Mouse (Mus musculus) CH12.LX (cell line): ENCODE measurements around the gene Gpx6. TPM values are rescaled to one million over a fixed set of nuclear protein-coding genes. Genes with fewer than 3 reads are reported as not detected.

ENCODE experiments used
- DNase-seq: peaks from one replicate; pipeline ENCODE4 v3.0.0-alpha.2; 2013; ENCODE audit errors: extremely low read depth
- H3K27ac ChIP-seq: 2 replicates; pipeline ENCODE4 v1.5.1; 2012; ENCODE audit warnings: low read depth, mild to moderate bottlenecking, control low read depth, moderate library complexity; ENCODE audit not compliant: insufficient read depth
- H3K27me3 ChIP-seq: replicated peaks from 2 replicates; pipeline ENCODE3; 2012; ENCODE audit warnings: inconsistent platforms
- H3K36me3 ChIP-seq, 2 experiments: replicated peaks in 1 of 2; 2 replicates each; pipeline versions ENCODE3 to v1.6.1; 2012; ENCODE audit warnings: inconsistent platforms in 1 of 2, low read length in 1 of 2, mild to moderate bottlenecking in 1 of 2, mixed read lengths in 1 of 2, moderate library complexity in 1 of 2; ENCODE audit not compliant: control insufficient read depth in 1 of 2, insufficient read depth in 1 of 2
- H3K4me1 ChIP-seq, 2 experiments: 2 replicates each; pipeline ENCODE4 v1.6.1; 2012; ENCODE audit warnings: inconsistent platforms in 1 of 2, moderate library complexity in 1 of 2; ENCODE audit not compliant: insufficient read depth in 2 of 2, control insufficient read depth in 1 of 2
- H3K4me2 ChIP-seq: 2 replicates; pipeline ENCODE4 v1.6.1; 2012; ENCODE audit warnings: low read depth, mild to moderate bottlenecking, control low read depth; ENCODE audit not compliant: poor library complexity, insufficient read depth, severe bottlenecking
- H3K4me3 ChIP-seq, 3 experiments: fragments of 150-350 bp in 1 of 3; sonication (generic) in 1 of 3; replicated peaks in 1 of 3; 2 replicates each; pipeline versions ENCODE3 to v1.5.1; 2011 to 2012; ENCODE audit warnings: low read depth in 2 of 3, low read length in 2 of 3, mild to moderate bottlenecking in 2 of 3, moderate library complexity in 2 of 3, control low read depth in 1 of 3, improper control_type of control experiment in 1 of 3, inconsistent platforms in 1 of 3, mixed read lengths in 1 of 3; ENCODE audit not compliant: poor library complexity in 1 of 3
- H3K79me2 ChIP-seq: replicated peaks from 2 replicates; pipeline ENCODE4 v1.6.1; 2012; ENCODE audit warnings: mild to moderate bottlenecking, moderate library complexity; ENCODE audit not compliant: control insufficient read depth, poor library complexity, insufficient read depth, severe bottlenecking; ENCODE audit errors: extremely low read depth
- H3K9ac ChIP-seq: 2 replicates; pipeline ENCODE4 v1.6.1; 2012; ENCODE audit warnings: low read depth, mild to moderate bottlenecking, control low read depth, moderate library complexity; ENCODE audit not compliant: insufficient read depth
- H3K9me3 ChIP-seq: replicated peaks from 2 replicates; pipeline ENCODE3; 2012; ENCODE audit warnings: low read length, inconsistent platforms, mixed read lengths
- CHD1 ChIP-seq: IDR thresholded peaks from 2 replicates; pipeline ENCODE4 v1.6.1; 2012; ENCODE audit warnings: low read depth, low read length, improper control_type of control experiment, inconsistent platforms
- CHD2 ChIP-seq: IDR thresholded peaks from 2 replicates; pipeline ENCODE4 v1.6.1; 2011; ENCODE audit warnings: low read length, improper control_type of control experiment
- E2F4 ChIP-seq: IDR thresholded peaks from 2 replicates; pipeline ENCODE4 v1.6.1; 2011; ENCODE audit warnings: low read depth, low read length, improper control_type of control experiment; ENCODE audit not compliant: insufficient replicate concordance
- ELF1 ChIP-seq: IDR thresholded peaks from 2 replicates; pipeline ENCODE4 v1.6.1; 2014; ENCODE audit warnings: low read depth, mild to moderate bottlenecking, inconsistent platforms, low read length, improper control_type of control experiment
- ETS1 ChIP-seq: conservative IDR thresholded peaks from 2 replicates; pipeline ENCODE4 v1.6.1; 2012; ENCODE audit warnings: low read depth, mild to moderate bottlenecking, inconsistent platforms, low read length, improper control_type of control experiment, moderate library complexity
- GABPA ChIP-seq: IDR thresholded peaks from 2 replicates; pipeline ENCODE4 v1.6.1; 2012; ENCODE audit warnings: low read depth, low read length, improper control_type of control experiment, inconsistent platforms; ENCODE audit not compliant: insufficient replicate concordance
- HCFC1 ChIP-seq: IDR thresholded peaks from 2 replicates; pipeline ENCODE4 v1.6.1; 2012; ENCODE audit warnings: low read depth, mild to moderate bottlenecking, inconsistent platforms, low read length, improper control_type of control experiment
- IRF4 ChIP-seq: IDR thresholded peaks from 2 replicates; pipeline ENCODE4 v1.6.1; 2014; ENCODE audit warnings: low read depth, mild to moderate bottlenecking, inconsistent platforms, low read length, improper control_type of control experiment
- JUN ChIP-seq: IDR thresholded peaks from 2 replicates; pipeline ENCODE4 v1.6.1; 2011; ENCODE audit warnings: low read depth, mild to moderate bottlenecking, low read length, improper control_type of control experiment, moderate library complexity; ENCODE audit not compliant: insufficient read depth
- JUND ChIP-seq: conservative IDR thresholded peaks from 2 replicates; pipeline ENCODE4 v1.6.1; 2011; ENCODE audit warnings: low read depth, low read length, improper control_type of control experiment
- MAX ChIP-seq: IDR thresholded peaks from 2 replicates; pipeline ENCODE4 v1.6.1; 2011; ENCODE audit warnings: low read length, improper control_type of control experiment
- MYC ChIP-seq: IDR thresholded peaks from 2 replicates; pipeline ENCODE4 v1.6.1; 2011; ENCODE audit warnings: low read depth, mild to moderate bottlenecking, improper control_type of control experiment, low read length
- NRF1 ChIP-seq: IDR thresholded peaks from 2 replicates; pipeline ENCODE4 v1.6.1; 2014; ENCODE audit warnings: low read depth, mild to moderate bottlenecking, inconsistent platforms, low read length, improper control_type of control experiment, moderate library complexity
- PAX5 ChIP-seq: IDR thresholded peaks from 2 replicates; pipeline ENCODE4 v1.6.1; 2012; ENCODE audit warnings: low read length, inconsistent platforms, mixed read lengths
- POLR2A ChIP-seq: IDR thresholded peaks from 2 replicates; pipeline ENCODE4 v1.6.1; 2011; ENCODE audit warnings: low read depth, mild to moderate bottlenecking, improper control_type of control experiment, low read length
- SMC3 ChIP-seq: IDR thresholded peaks from 2 replicates; pipeline ENCODE4 v1.6.1; 2011; ENCODE audit warnings: low read depth, low read length, improper control_type of control experiment
- TBP ChIP-seq: conservative IDR thresholded peaks from 2 replicates; pipeline ENCODE4 v1.6.1; 2011; ENCODE audit warnings: low read depth, low read length, improper control_type of control experiment
- TCF12 ChIP-seq: IDR thresholded peaks from 2 replicates; pipeline ENCODE4 v1.6.1; 2014; ENCODE audit warnings: low read depth, mild to moderate bottlenecking, inconsistent platforms, low read length, improper control_type of control experiment
- UBTF ChIP-seq: IDR thresholded peaks from 2 replicates; pipeline ENCODE4 v1.6.1; 2012; ENCODE audit warnings: low read depth, mild to moderate bottlenecking, inconsistent platforms, low read length, improper control_type of control experiment, moderate library complexity
- USF1 ChIP-seq: IDR thresholded peaks from 2 replicates; pipeline ENCODE4 v1.6.1; 2014; ENCODE audit warnings: low read depth, mild to moderate bottlenecking, inconsistent platforms, low read length, improper control_type of control experiment
- USF2 ChIP-seq: conservative IDR thresholded peaks from 2 replicates; pipeline ENCODE4 v1.6.1; 2011; ENCODE audit warnings: low read depth, low read length, improper control_type of control experiment
- ZNF384 ChIP-seq: IDR thresholded peaks from 2 replicates; pipeline ENCODE4 v1.6.1; 2012; ENCODE audit warnings: low read depth, low read length, improper control_type of control experiment, inconsistent platforms
- dilution Hi-C: fragments of 300-500 bp; cut with MboI; formaldehyde crosslinking; loops from 2 replicates; pipeline ENCODE4 v1.14.3; 2020; ENCODE audit warnings: low sequenced_read_pairs; ENCODE audit not compliant: extremely low pct_unique_long_range_greater_than_20kb, extremely low pct_ligation_motif_present
- in situ Hi-C: fragments of 300-500 bp; cut with MboI; formaldehyde crosslinking; loops from 3 replicates; pipeline ENCODE4 v1.14.3; 2019; ENCODE audit warnings: low sequenced_read_pairs, low pct_ligation_motif_present, low pct_unique_long_range_greater_than_20kb, mixed read lengths
- polyA plus RNA-seq: library from polyadenylated mRNA; unstranded; fragments of >175 nt; gene quantifications from 2 replicates; pipeline ENCODE4 v1.2.1, GENCODE M21; 2012; ENCODE audit warnings: low read depth; ENCODE audit not compliant: insufficient read length
- total RNA-seq, 2 experiments: library from RNA; depleted of rRNA; stranded (reverse); fragments of 300-350 nt in 1 of 2; fragments of >200 nt in 1 of 2; gene quantifications; 2 replicates each; pipeline ENCODE4 v1.2.3; 2012 to 2014

Gene Gpx6
- total and polyA plus RNA-seq, 3 experiments: 1.4 to 2.2 TPM; not detected in 1

DNA sequence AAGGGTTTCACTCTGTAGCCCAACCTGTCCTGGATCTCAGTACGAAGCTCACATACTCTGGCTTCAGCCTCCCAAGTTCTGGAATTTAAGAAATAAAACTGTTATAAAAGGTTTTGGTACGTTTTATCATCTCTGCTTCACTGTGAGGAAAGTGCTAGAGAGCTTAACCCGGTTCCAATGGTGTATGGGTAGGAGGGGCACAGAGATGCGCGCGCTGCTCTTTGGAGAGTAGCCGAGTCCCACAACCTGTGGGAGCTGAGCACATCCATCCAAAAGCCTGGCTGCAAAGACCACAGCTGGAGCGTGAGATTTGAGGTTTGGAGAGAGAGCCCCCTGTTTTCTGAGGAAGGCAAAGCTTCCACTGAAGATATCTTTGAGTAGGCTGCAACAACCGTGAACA, 15.5 kb downstream of the Gpx6 start:
- dilution Hi-C loops: no loop called here
- H3K4me3 ChIP-seq: peak overlapping the region; percentile 46 to 88 (median 56)
- no peak overlapping the region for H3K27ac ChIP-seq

DNA sequence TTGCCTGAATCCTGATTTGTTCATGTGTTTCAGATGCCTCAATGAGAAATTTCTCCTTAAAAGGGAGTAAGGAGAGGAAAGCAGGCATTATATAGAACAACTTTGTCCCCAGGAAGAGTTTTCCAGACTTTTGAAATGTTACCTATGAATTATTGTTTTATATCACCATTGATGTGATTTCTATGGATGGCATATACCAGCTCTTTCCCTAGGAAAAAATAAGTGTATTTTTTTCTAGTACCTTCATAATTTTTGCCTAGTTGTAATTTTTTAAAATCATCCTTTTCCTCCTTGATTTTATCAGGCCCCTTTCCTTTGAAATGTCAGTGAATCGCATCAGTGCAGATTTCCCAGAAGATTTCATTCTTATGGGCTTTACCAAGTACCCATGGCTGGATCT, 34.7 kb downstream of the Gpx6 start, which contains the start of gene Olfr1367:
TSS of gene Olfr1367 (plus strand) at position 301 of the 400 bp plus-strand sequence.
- Histone ChIP-seq H3K4me3 (no peak within 1 kb of the TSS), H3K9me3 (no peaks in the 10 kb centered on the region), H3K27ac (no peak within 1 kb of the TSS), H3K79me2 (no peaks in the 10 kb centered on the region), H3K9ac (no peak within 1 kb of the TSS), H3K27me3 (no peaks in the 10 kb centered on the region), H3K4me1 (no peaks in the 10 kb centered on the region; a peak in 1 of 4 replicates), H3K4me2 (no peak within 1 kb of the TSS), H3K36me3 (no peaks in the 10 kb centered on the region)
- TF ChIP-seq TCF12 (no peak), E2F4 (no peak), CHD1 (no peak), MYC (no peak)
- in situ Hi-C loops: no loop called here
- dilution Hi-C loops: no loop called here
- DNase-seq: no peak

More for the DNA sequence above, 15.5 kb downstream of the Gpx6 start:
- Histone ChIP-seq H3K4me2 (peak overlapping the region; percentile 61), H3K36me3 (no peaks in the 10 kb centered on the region), H3K27me3 (peaks cover 18% of the 10 kb centered on the region), H3K79me2 (no peaks in the 10 kb centered on the region), H3K9ac (peak overlapping the region; percentile 4; the same call in 1 of the 2 replicates), H3K4me1 (peaks cover 0 to 23% of the 10 kb centered on the region in 2 experiments; a peak in 2 of 4 replicates), H3K9me3 (no peaks in the 10 kb centered on the region)
- DNase-seq: no peak
- in situ Hi-C loops: loop anchor here (5.0 kb wide), 2 partner anchors 50 to 165 kb away; no protein-coding TSS in a partner anchor
- TF ChIP-seq NRF1 (peak; percentile 56), ZNF384 (no peak)

DNA sequence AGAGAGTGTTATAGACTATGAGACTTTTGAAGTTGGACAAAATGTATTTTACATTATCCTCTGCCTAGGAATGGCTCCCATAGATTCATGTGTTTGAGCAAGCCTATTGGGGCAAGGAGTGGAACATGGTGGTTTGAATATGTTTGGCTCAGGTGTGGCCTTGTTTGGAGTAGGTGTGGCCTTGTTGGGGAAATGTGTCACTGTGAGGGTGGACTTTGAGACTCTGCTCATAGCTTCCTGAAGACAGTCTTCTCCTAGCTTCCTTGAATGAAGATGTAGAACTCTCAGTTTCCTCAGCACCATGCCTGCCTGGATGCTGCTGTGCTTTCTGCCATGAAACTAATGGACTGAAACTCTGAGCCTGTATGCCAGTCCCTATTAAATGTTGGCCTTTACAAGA, 38.7 kb downstream of the Gpx6 start:
- in situ Hi-C loops: no loop called here

More for the DNA sequence above, 38.7 kb downstream of the Gpx6 start:
- H3K27ac ChIP-seq: no peak overlapping the region
- H3K4me3 ChIP-seq: no peak overlapping the region
- no peak overlapping the region for H3K9ac ChIP-seq
- H3K4me1 ChIP-seq: no peaks in the 10 kb centered on the region
- no peak for TF ChIP-seq IRF4
- no peak for TF ChIP-seq HCFC1
- TF ChIP-seq JUND: no peak
- TF ChIP-seq PAX5: no peak
- no peak for TF ChIP-seq TBP
- no peak for TF ChIP-seq UBTF
- no peak for TF ChIP-seq JUN
- TF ChIP-seq USF2: no peak
- TF ChIP-seq USF1: no peak
- TF ChIP-seq MAX: no peak
- no peak for TF ChIP-seq GABPA
- TF ChIP-seq ELF1: no peak
- TF ChIP-seq SMC3: no peak
- TF ChIP-seq MYC: no peak
- no peak for TF ChIP-seq CHD2
- no peak for TF ChIP-seq ETS1
- TF ChIP-seq POLR2A: no peak
- TF ChIP-seq E2F4: no peak
- H3K27me3 ChIP-seq: peaks cover 3% of the 10 kb centered on the region
- H3K36me3 ChIP-seq: no peaks in the 10 kb centered on the region
- dilution Hi-C loops: no loop called here
- no peak for DNase-seq
- no peak overlapping the region for H3K4me2 ChIP-seq
- H3K79me2 ChIP-seq: no peaks in the 10 kb centered on the region
- H3K9me3 ChIP-seq: no peaks in the 10 kb centered on the region
